Comparison of ENCODE assay signal across 17 mouse cellular contexts in genomic region chr5:6356161-6356560, GRCm38 (mm10).
"Had no signal": no experiment of that assay in that cellular context is flagged by ENCODE, and none has a peak within 500 bp of the region (broad histone marks: within the 10 kb centered on the region; RNA-seq: fewer than 3 reads in every experiment).

No protein-coding gene starts in this region.

- ATAC-seq: hindbrain, embryonic 16.5 days; inflammation-experienced regulatory T-cells, adult 6 months; intestine, embryonic 15.5 days; intestine, postnatal 0 days had no signal

- DNase-seq: gastrocnemius, postnatal 14 days; gastrocnemius, postnatal 36 days; heart, adult 18-20 months; heart, postnatal 10 days; heart, postnatal 4 days; kidney, adult 18-20 months; kidney, adult 8-10 months; kidney, postnatal 10 days; kidney, postnatal 25 days; kidney, postnatal 4 days; layer of hippocampus, adult 9-11 months; liver; liver, embryonic 13.5 days had no signal
